Mouse (Mus musculus) CH12.LX (cell line): ENCODE results near the gene Olfr314. TPM values are rescaled to one million over a fixed set of nuclear protein-coding genes. Genes with fewer than 3 reads are reported as not detected.

Experiments
- DNase-seq: peaks from one replicate; pipeline ENCODE4 v3.0.0-alpha.2; 2013; ENCODE audit errors: extremely low read depth
- H3K27ac ChIP-seq: 2 replicates; pipeline ENCODE4 v1.5.1; 2012; ENCODE audit warnings: low read depth, mild to moderate bottlenecking, control low read depth, moderate library complexity; ENCODE audit not compliant: insufficient read depth
- H3K27me3 ChIP-seq: replicated peaks from 2 replicates; pipeline ENCODE3; 2012; ENCODE audit warnings: inconsistent platforms
- H3K36me3 ChIP-seq, 2 experiments: replicated peaks in 1 of 2; 2 replicates each; pipeline versions ENCODE3 to v1.6.1; 2012; ENCODE audit warnings: inconsistent platforms in 1 of 2, low read length in 1 of 2, mild to moderate bottlenecking in 1 of 2, mixed read lengths in 1 of 2, moderate library complexity in 1 of 2; ENCODE audit not compliant: control insufficient read depth in 1 of 2, insufficient read depth in 1 of 2
- H3K4me1 ChIP-seq, 2 experiments: 2 replicates each; pipeline ENCODE4 v1.6.1; 2012; ENCODE audit warnings: inconsistent platforms in 1 of 2, moderate library complexity in 1 of 2; ENCODE audit not compliant: insufficient read depth in 2 of 2, control insufficient read depth in 1 of 2
- H3K4me2 ChIP-seq: 2 replicates; pipeline ENCODE4 v1.6.1; 2012; ENCODE audit warnings: low read depth, mild to moderate bottlenecking, control low read depth; ENCODE audit not compliant: poor library complexity, insufficient read depth, severe bottlenecking
- H3K4me3 ChIP-seq, 3 experiments: fragments of 150-350 bp in 1 of 3; sonication (generic) in 1 of 3; replicated peaks in 1 of 3; 2 replicates each; pipeline versions ENCODE3 to v1.5.1; 2011 to 2012; ENCODE audit warnings: low read depth in 2 of 3, low read length in 2 of 3, mild to moderate bottlenecking in 2 of 3, moderate library complexity in 2 of 3, control low read depth in 1 of 3, improper control_type of control experiment in 1 of 3, inconsistent platforms in 1 of 3, mixed read lengths in 1 of 3; ENCODE audit not compliant: poor library complexity in 1 of 3
- H3K79me2 ChIP-seq: replicated peaks from 2 replicates; pipeline ENCODE4 v1.6.1; 2012; ENCODE audit warnings: mild to moderate bottlenecking, moderate library complexity; ENCODE audit not compliant: control insufficient read depth, poor library complexity, insufficient read depth, severe bottlenecking; ENCODE audit errors: extremely low read depth
- H3K9ac ChIP-seq: 2 replicates; pipeline ENCODE4 v1.6.1; 2012; ENCODE audit warnings: low read depth, mild to moderate bottlenecking, control low read depth, moderate library complexity; ENCODE audit not compliant: insufficient read depth
- H3K9me3 ChIP-seq: replicated peaks from 2 replicates; pipeline ENCODE3; 2012; ENCODE audit warnings: low read length, inconsistent platforms, mixed read lengths
- BHLHE40 ChIP-seq: IDR thresholded peaks from 2 replicates; pipeline ENCODE4 v1.6.1; 2011; ENCODE audit warnings: mild to moderate bottlenecking, low read depth, low read length, improper control_type of control experiment
- CHD1 ChIP-seq: IDR thresholded peaks from 2 replicates; pipeline ENCODE4 v1.6.1; 2012; ENCODE audit warnings: low read depth, low read length, improper control_type of control experiment, inconsistent platforms
- CHD2 ChIP-seq: IDR thresholded peaks from 2 replicates; pipeline ENCODE4 v1.6.1; 2011; ENCODE audit warnings: low read length, improper control_type of control experiment
- CTCF ChIP-seq, 2 experiments: IDR thresholded peaks in 1 of 2; conservative IDR thresholded peaks in 1 of 2; 2 replicates each; pipeline ENCODE4 v1.5.1; 2011 to 2012; ENCODE audit warnings: low read depth in 2 of 2, low read length in 2 of 2, improper control_type of control experiment in 1 of 2, inconsistent platforms in 1 of 2, mild to moderate bottlenecking in 1 of 2, moderate library complexity in 1 of 2
- E2F4 ChIP-seq: IDR thresholded peaks from 2 replicates; pipeline ENCODE4 v1.6.1; 2011; ENCODE audit warnings: low read depth, low read length, improper control_type of control experiment; ENCODE audit not compliant: insufficient replicate concordance
- ELF1 ChIP-seq: IDR thresholded peaks from 2 replicates; pipeline ENCODE4 v1.6.1; 2014; ENCODE audit warnings: low read depth, mild to moderate bottlenecking, inconsistent platforms, low read length, improper control_type of control experiment
- EP300 ChIP-seq: IDR thresholded peaks from 2 replicates; pipeline ENCODE4 v1.6.1; 2011; ENCODE audit warnings: low read length, improper control_type of control experiment
- ETS1 ChIP-seq: conservative IDR thresholded peaks from 2 replicates; pipeline ENCODE4 v1.6.1; 2012; ENCODE audit warnings: low read depth, mild to moderate bottlenecking, inconsistent platforms, low read length, improper control_type of control experiment, moderate library complexity
- GABPA ChIP-seq: IDR thresholded peaks from 2 replicates; pipeline ENCODE4 v1.6.1; 2012; ENCODE audit warnings: low read depth, low read length, improper control_type of control experiment, inconsistent platforms; ENCODE audit not compliant: insufficient replicate concordance
- HCFC1 ChIP-seq: IDR thresholded peaks from 2 replicates; pipeline ENCODE4 v1.6.1; 2012; ENCODE audit warnings: low read depth, mild to moderate bottlenecking, inconsistent platforms, low read length, improper control_type of control experiment
- IRF4 ChIP-seq: IDR thresholded peaks from 2 replicates; pipeline ENCODE4 v1.6.1; 2014; ENCODE audit warnings: low read depth, mild to moderate bottlenecking, inconsistent platforms, low read length, improper control_type of control experiment
- JUN ChIP-seq: IDR thresholded peaks from 2 replicates; pipeline ENCODE4 v1.6.1; 2011; ENCODE audit warnings: low read depth, mild to moderate bottlenecking, low read length, improper control_type of control experiment, moderate library complexity; ENCODE audit not compliant: insufficient read depth
- JUND ChIP-seq: conservative IDR thresholded peaks from 2 replicates; pipeline ENCODE4 v1.6.1; 2011; ENCODE audit warnings: low read depth, low read length, improper control_type of control experiment
- KAT2A ChIP-seq: IDR thresholded peaks from 2 replicates; pipeline ENCODE4 v1.6.1; 2012; ENCODE audit warnings: low read length, improper control_type of control experiment, inconsistent platforms; ENCODE audit not compliant: insufficient replicate concordance
- MAFK ChIP-seq: IDR thresholded peaks from 2 replicates; pipeline ENCODE4 v1.6.1; 2011; ENCODE audit warnings: low read length, improper control_type of control experiment; ENCODE audit not compliant: insufficient replicate concordance
- MAX ChIP-seq: IDR thresholded peaks from 2 replicates; pipeline ENCODE4 v1.6.1; 2011; ENCODE audit warnings: low read length, improper control_type of control experiment
- MAZ ChIP-seq: IDR thresholded peaks from 2 replicates; pipeline ENCODE4 v1.6.1; 2012; ENCODE audit warnings: low read depth, mild to moderate bottlenecking, inconsistent platforms, low read length, improper control_type of control experiment, moderate library complexity
- MEF2A ChIP-seq: IDR thresholded peaks from 2 replicates; pipeline ENCODE4 v1.6.1; 2014; ENCODE audit warnings: low read depth, mild to moderate bottlenecking, inconsistent platforms, low read length, improper control_type of control experiment, borderline replicate concordance
- MXI1 ChIP-seq: IDR thresholded peaks from 2 replicates; pipeline ENCODE4 v1.6.1; 2011; ENCODE audit warnings: mild to moderate bottlenecking, low read depth, low read length, improper control_type of control experiment
- MYC ChIP-seq: IDR thresholded peaks from 2 replicates; pipeline ENCODE4 v1.6.1; 2011; ENCODE audit warnings: low read depth, mild to moderate bottlenecking, improper control_type of control experiment, low read length
- NELFE ChIP-seq: IDR thresholded peaks from 2 replicates; pipeline ENCODE4 v1.6.1; 2011; ENCODE audit warnings: low read depth, low read length, improper control_type of control experiment
- NRF1 ChIP-seq: IDR thresholded peaks from 2 replicates; pipeline ENCODE4 v1.6.1; 2014; ENCODE audit warnings: low read depth, mild to moderate bottlenecking, inconsistent platforms, low read length, improper control_type of control experiment, moderate library complexity
- PAX5 ChIP-seq: IDR thresholded peaks from 2 replicates; pipeline ENCODE4 v1.6.1; 2012; ENCODE audit warnings: low read length, inconsistent platforms, mixed read lengths
- POLR2A ChIP-seq: IDR thresholded peaks from 2 replicates; pipeline ENCODE4 v1.6.1; 2011; ENCODE audit warnings: low read depth, mild to moderate bottlenecking, improper control_type of control experiment, low read length
- POLR2AphosphoS2 ChIP-seq: IDR thresholded peaks from 2 replicates; pipeline ENCODE4 v1.6.1; 2011; ENCODE audit warnings: low read depth, low read length, improper control_type of control experiment
- RCOR1 ChIP-seq: conservative IDR thresholded peaks from 2 replicates; pipeline ENCODE4 v1.6.1; 2012; ENCODE audit warnings: low read depth, mild to moderate bottlenecking, inconsistent platforms, low read length, improper control_type of control experiment
- SIN3A ChIP-seq: IDR thresholded peaks from 2 replicates; pipeline ENCODE4 v1.6.1; 2012; ENCODE audit warnings: low read length, improper control_type of control experiment, inconsistent platforms
- SMC3 ChIP-seq: IDR thresholded peaks from 2 replicates; pipeline ENCODE4 v1.6.1; 2011; ENCODE audit warnings: low read depth, low read length, improper control_type of control experiment
- TCF12 ChIP-seq: IDR thresholded peaks from 2 replicates; pipeline ENCODE4 v1.6.1; 2014; ENCODE audit warnings: low read depth, mild to moderate bottlenecking, inconsistent platforms, low read length, improper control_type of control experiment
- UBTF ChIP-seq: IDR thresholded peaks from 2 replicates; pipeline ENCODE4 v1.6.1; 2012; ENCODE audit warnings: low read depth, mild to moderate bottlenecking, inconsistent platforms, low read length, improper control_type of control experiment, moderate library complexity
- USF2 ChIP-seq: conservative IDR thresholded peaks from 2 replicates; pipeline ENCODE4 v1.6.1; 2011; ENCODE audit warnings: low read depth, low read length, improper control_type of control experiment
- ZC3H11A ChIP-seq: IDR thresholded peaks from 2 replicates; pipeline ENCODE4 v1.6.1; 2012; ENCODE audit warnings: low read depth, mild to moderate bottlenecking, inconsistent platforms, low read length, improper control_type of control experiment
- ZKSCAN1 ChIP-seq: IDR thresholded peaks from 2 replicates; pipeline ENCODE4 v1.6.1; 2012; ENCODE audit warnings: low read depth, inconsistent platforms, low read length, improper control_type of control experiment, borderline replicate concordance
- ZNF384 ChIP-seq: IDR thresholded peaks from 2 replicates; pipeline ENCODE4 v1.6.1; 2012; ENCODE audit warnings: low read depth, low read length, improper control_type of control experiment, inconsistent platforms
- dilution Hi-C: fragments of 300-500 bp; cut with MboI; formaldehyde crosslinking; loops from 2 replicates; pipeline ENCODE4 v1.14.3; 2020; ENCODE audit warnings: low sequenced_read_pairs; ENCODE audit not compliant: extremely low pct_unique_long_range_greater_than_20kb, extremely low pct_ligation_motif_present
- in situ Hi-C: fragments of 300-500 bp; cut with MboI; formaldehyde crosslinking; loops from 3 replicates; pipeline ENCODE4 v1.14.3; 2019; ENCODE audit warnings: low sequenced_read_pairs, low pct_ligation_motif_present, low pct_unique_long_range_greater_than_20kb, mixed read lengths
- polyA plus RNA-seq: library from polyadenylated mRNA; unstranded; fragments of >175 nt; gene quantifications from 2 replicates; pipeline ENCODE4 v1.2.1, GENCODE M21; 2012; ENCODE audit warnings: low read depth; ENCODE audit not compliant: insufficient read length
- total RNA-seq, 2 experiments: library from RNA; depleted of rRNA; stranded (reverse); fragments of 300-350 nt in 1 of 2; fragments of >200 nt in 1 of 2; gene quantifications; 2 replicates each; pipeline ENCODE4 v1.2.3; 2012 to 2014

Gene Olfr314
- total and polyA plus RNA-seq, 3 experiments = not detected

DNA sequence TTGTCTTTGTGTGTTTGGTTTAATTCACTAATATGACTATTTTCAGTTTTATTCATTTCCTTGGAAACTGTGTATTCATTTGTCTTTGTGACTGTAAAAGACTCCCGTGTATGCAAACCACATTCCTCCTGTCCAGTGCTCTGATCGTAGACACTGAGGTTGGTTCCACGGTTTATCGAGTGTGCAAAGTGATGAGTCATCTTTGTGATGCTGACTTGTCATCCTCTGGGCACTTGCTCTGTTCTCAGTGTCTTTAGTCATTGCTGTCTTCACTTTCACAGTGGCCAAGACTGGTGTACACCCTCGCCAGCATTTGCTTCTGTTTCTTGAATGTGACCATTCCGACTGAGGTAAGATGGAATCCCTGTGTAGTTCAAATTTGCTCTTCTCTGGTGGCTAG is 7.9 kb downstream of the Olfr314 start:
- peak; percentile 70 for DNase-seq
- H3K4me1 ChIP-seq = peaks cover 11 to 31% of the 10 kb centered on the region in 2 experiments
- no peak overlapping the region for H3K27ac ChIP-seq
- no peaks in the 10 kb centered on the region for H3K36me3 ChIP-seq
- in situ Hi-C loops (no loop called here), dilution Hi-C loops (no loop called here)
- TF ChIP-seq JUN = peak; percentile 77
- TF ChIP-seq BHLHE40 = peak; percentile 68
- TF ChIP-seq MEF2A = no peak
- TF ChIP-seq MAFK = peak; percentile 97
- TF ChIP-seq NRF1 = no peak
- no peak for TF ChIP-seq ZNF384
- no peak; the same call in 1 of the 2 replicates for TF ChIP-seq MXI1
- TF ChIP-seq GABPA = no peak
- no peak for TF ChIP-seq ZC3H11A
- no peak for TF ChIP-seq UBTF
- TF ChIP-seq POLR2A = no peak
- TF ChIP-seq TCF12 = no peak
- TF ChIP-seq KAT2A = no peak
- TF ChIP-seq CHD1 = no peak
- TF ChIP-seq CHD2 = no peak
- peak; percentile 86 for TF ChIP-seq JUND
- no peak for TF ChIP-seq RCOR1
- TF ChIP-seq SIN3A = 0 out of 2 replicates have a peak, but pooled peaks have one; percentile 22
- TF ChIP-seq NELFE = no peak
- TF ChIP-seq MAX = no peak
- no peak; the same call in 1 of the 2 replicates for TF ChIP-seq EP300
- TF ChIP-seq E2F4 = no peak
- no peak for TF ChIP-seq USF2
- no peak for TF ChIP-seq MAZ
- no peak for TF ChIP-seq POLR2AphosphoS2
- no peak for TF ChIP-seq HCFC1
- peak; percentile 70 for TF ChIP-seq ETS1
- no peak for TF ChIP-seq CTCF (conservative IDR thresholded peaks at IDR 0.05 in 1 of 2, IDR thresholded peaks at IDR 0.05 in 1 of 2; ENCODE audit: low read depth in 2 of 2, low read length in 2 of 2)
- TF ChIP-seq ELF1 = no peak
- no peak for TF ChIP-seq SMC3
- TF ChIP-seq PAX5 = no peak
- peak; percentile 51; the same call in 1 of the 2 replicates for TF ChIP-seq IRF4
- TF ChIP-seq ZKSCAN1 = no peak
- TF ChIP-seq MYC = no peak
- H3K9me3 ChIP-seq = no peaks in the 10 kb centered on the region
- no peak overlapping the region for H3K4me3 ChIP-seq
- no peak overlapping the region for H3K9ac ChIP-seq
- H3K4me2 ChIP-seq = peak overlapping the region; percentile 69; the same call in 1 of the 2 replicates
- H3K79me2 ChIP-seq = no peaks in the 10 kb centered on the region
- H3K27me3 ChIP-seq = no peaks in the 10 kb centered on the region
